Mouse (Mus musculus) neural tube, embryonic 11.5 days (tissue): ENCODE measurements around the gene Ccl2. TPM values are rescaled to one million over a fixed set of nuclear protein-coding genes. Genes with fewer than 3 reads are reported as not detected.

Source experiments
- ATAC-seq: fragments of 200-750 bp; cut with Nextera tagmentation; 2 replicates; pipeline ENCODE4 v1.8.0; 2017; ENCODE audit warnings: moderate number of reproducible peaks, mild to moderate bottlenecking, moderate TSS enrichment, moderate library complexity; ENCODE audit not compliant: insufficient read depth, low FRiP score, low TSS enrichment
- DNase-seq: peaks from one replicate; pipeline ENCODE4 v3.0.0-alpha.2; 2015; ENCODE audit warnings: low spot score
- H3K27ac ChIP-seq: fragments of 300-500 bp; sonication (generic); 2 replicates; pipeline ENCODE4 v1.5.1; 2014; ENCODE audit warnings: low read depth, mild to moderate bottlenecking, low read length
- H3K27me3 ChIP-seq: fragments of 300-500 bp; sonication (generic); 2 replicates; pipeline ENCODE4 v1.6.1; 2014; ENCODE audit warnings: mild to moderate bottlenecking, low read length, mixed read lengths; ENCODE audit not compliant: control insufficient read depth, insufficient read depth
- H3K36me3 ChIP-seq: fragments of 300-500 bp; sonication (generic); 2 replicates; pipeline ENCODE4 v1.6.1; 2014; ENCODE audit warnings: mild to moderate bottlenecking, low read length, moderate library complexity, mixed read lengths; ENCODE audit not compliant: control insufficient read depth, insufficient read depth
- H3K4me1 ChIP-seq: fragments of 300-500 bp; sonication (generic); 2 replicates; pipeline ENCODE4 v1.6.1; 2014; ENCODE audit warnings: low read length, mixed read lengths; ENCODE audit not compliant: control insufficient read depth, insufficient read depth
- H3K4me2 ChIP-seq: fragments of 300-500 bp; sonication (generic); 2 replicates; pipeline ENCODE4 v1.6.1; 2014; ENCODE audit warnings: low read depth, mild to moderate bottlenecking, moderate library complexity
- H3K4me3 ChIP-seq: fragments of 300-500 bp; sonication (generic); 2 replicates; pipeline ENCODE4 v1.5.1; 2014; ENCODE audit warnings: low read depth, low read length
- H3K9ac ChIP-seq: fragments of 300-500 bp; sonication (generic); 2 replicates; pipeline ENCODE4 v1.6.1; 2014; ENCODE audit warnings: mild to moderate bottlenecking, low read length
- H3K9me3 ChIP-seq: fragments of 300-500 bp; sonication (generic); 2 replicates; pipeline ENCODE4 v1.6.1; 2016; ENCODE audit warnings: low read length; ENCODE audit not compliant: control insufficient read depth
- WGBS: fragments of 180-500 bp; shearing (Covaris S2); extraction: QIAGEN DNeasy Blood & Tissue Kit; methylation state at CpG from one replicate; pipeline ENCODE4 v1.1.7; 2014; 5-methylcytosine and 5-hydroxymethylcytosine counted together
- polyA plus RNA-seq: library from polyadenylated mRNA; unstranded; fragments of >200 nt; fragmentation: Nextera tagmentation; extraction: Ambion mirVana; gene quantifications from 2 replicates; pipeline ENCODE4 v1.2.1, GENCODE M21; 2014

Ccl2 gene
- polyA plus RNA-seq, 1 experiment from 2014 or later: 2.1 TPM

- DNase-seq (no peak), ATAC-seq (no peak)
- no peaks in the 10 kb centered on the region for H3K36me3 ChIP-seq
- WGBS: 87% methylated on average over 3 of the region's 3 CpGs
- H3K9ac ChIP-seq: no peak overlapping the region
- H3K4me1 ChIP-seq: no peaks in the 10 kb centered on the region
- no peak overlapping the region for H3K4me3 ChIP-seq
- no peak overlapping the region for H3K4me2 ChIP-seq
- H3K27ac ChIP-seq: no peak overlapping the region
- no peaks in the 10 kb centered on the region for H3K9me3 ChIP-seq
- no peaks in the 10 kb centered on the region for H3K27me3 ChIP-seq
Observed at GRCm38 (mm10) chr11:82073686-82074085, 38.3 kb downstream of the Ccl2 start.

GRCm38 (mm10) chr11:82077031-82077430 is 41.7 kb downstream of the Ccl2 start:
- H3K4me3 ChIP-seq: no peak overlapping the region
- 76% methylated on average over 3 of the region's 3 CpGs for WGBS
- H3K9me3 ChIP-seq: no peaks in the 10 kb centered on the region
- ATAC-seq (no peak), DNase-seq (no peak)
- H3K27ac ChIP-seq: no peak overlapping the region
- no peaks in the 10 kb centered on the region for H3K27me3 ChIP-seq
- no peaks in the 10 kb centered on the region for H3K4me1 ChIP-seq
- no peaks in the 10 kb centered on the region for H3K36me3 ChIP-seq
- no peak overlapping the region for H3K4me2 ChIP-seq
- no peak overlapping the region for H3K9ac ChIP-seq

- H3K4me2 ChIP-seq: no peak overlapping the region
- no peaks in the 10 kb centered on the region for H3K36me3 ChIP-seq
- no peaks in the 10 kb centered on the region for H3K9me3 ChIP-seq
- ATAC-seq (no peak), DNase-seq (no peak)
- no peaks in the 10 kb centered on the region for H3K27me3 ChIP-seq
- no peak overlapping the region for H3K4me3 ChIP-seq
- no peak overlapping the region for H3K27ac ChIP-seq
- no peak overlapping the region for H3K9ac ChIP-seq
- H3K4me1 ChIP-seq: no peaks in the 10 kb centered on the region
Observed at GRCm38 (mm10) chr11:82078136-82078730, 42.9 kb downstream of the Ccl2 start.

- Histone ChIP-seq H3K4me3 (no peak overlapping the region), H3K36me3 (no peaks in the 10 kb centered on the region), H3K27me3 (no peaks in the 10 kb centered on the region), H3K27ac (no peak overlapping the region), H3K9ac (no peak overlapping the region), H3K9me3 (no peaks in the 10 kb centered on the region), H3K4me1 (no peaks in the 10 kb centered on the region), H3K4me2 (no peak overlapping the region)
- 81% methylated on average over 3 of the region's 3 CpGs for WGBS
- no peak for DNase-seq
- no peak for ATAC-seq
Observed at GRCm38 (mm10) chr11:82080865-82081264, 45.5 kb downstream of the Ccl2 start.

DNA sequence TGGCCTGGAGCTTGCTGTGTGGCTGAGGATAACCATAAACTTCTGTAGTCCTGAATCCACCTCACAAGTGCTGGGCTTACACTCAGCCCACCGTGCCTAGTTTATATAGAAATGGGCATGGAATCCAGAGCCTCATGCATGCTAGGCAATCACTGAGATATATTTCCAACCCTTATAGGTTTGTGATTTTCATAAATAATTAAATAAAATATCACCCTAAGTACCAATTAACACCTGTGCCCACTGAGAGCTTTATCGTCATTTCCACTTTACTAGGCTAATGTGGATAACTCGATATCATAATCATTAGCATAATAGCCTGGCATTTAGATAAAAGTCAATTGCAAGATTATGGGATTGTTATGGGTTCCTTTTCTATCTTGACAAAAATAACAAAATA is 49.0 kb downstream of the Ccl2 start:
- Histone ChIP-seq H3K9me3 (no peaks in the 10 kb centered on the region), H3K4me2 (no peak overlapping the region), H3K36me3 (no peaks in the 10 kb centered on the region), H3K4me3 (no peak overlapping the region), H3K27ac (no peak overlapping the region), H3K27me3 (no peaks in the 10 kb centered on the region), H3K9ac (no peak overlapping the region), H3K4me1 (no peaks in the 10 kb centered on the region)
- DNase-seq (no peak), ATAC-seq (no peak)
- 96% methylated on average over 3 of the region's 3 CpGs for WGBS

Other genes starting within 250 kb of the Ccl2 start
- 0.08 TPM in 1 of 2 replicates, not detected in the other for gene 5530401A14Rik, start 174.9 kb upstream of the Ccl2 start, polyA plus RNA-seq
- gene Asic2, start 67.1 kb upstream of the Ccl2 start, polyA plus RNA-seq: 2.3 and 2.5 TPM in 2 replicates
- not detected in 2 replicates for gene Gm17268, start 3.0 kb downstream of the Ccl2 start, polyA plus RNA-seq
- gene Ccl7, start 10.1 kb downstream of the Ccl2 start, polyA plus RNA-seq: 0.60 and 0.73 TPM in 2 replicates
- 0.21 TPM in 1 of 2 replicates, not detected in the other for gene Ccl11, start 22.3 kb downstream of the Ccl2 start, polyA plus RNA-seq
- gene Ccl12, start 66.3 kb downstream of the Ccl2 start, polyA plus RNA-seq: 0.97 and 2.2 TPM in 2 replicates
- not detected in 2 replicates for gene Ccl8, start 79.6 kb downstream of the Ccl2 start, polyA plus RNA-seq